Mouse (Mus musculus): ENCODE results near the gene Gsdma.
"Not testable (repeated sequence)": the region's sequence is repeated elsewhere in the genome, so short reads cannot be mapped to it uniquely, and the experiment has no call there.

The Gsdma gene

DNA sequence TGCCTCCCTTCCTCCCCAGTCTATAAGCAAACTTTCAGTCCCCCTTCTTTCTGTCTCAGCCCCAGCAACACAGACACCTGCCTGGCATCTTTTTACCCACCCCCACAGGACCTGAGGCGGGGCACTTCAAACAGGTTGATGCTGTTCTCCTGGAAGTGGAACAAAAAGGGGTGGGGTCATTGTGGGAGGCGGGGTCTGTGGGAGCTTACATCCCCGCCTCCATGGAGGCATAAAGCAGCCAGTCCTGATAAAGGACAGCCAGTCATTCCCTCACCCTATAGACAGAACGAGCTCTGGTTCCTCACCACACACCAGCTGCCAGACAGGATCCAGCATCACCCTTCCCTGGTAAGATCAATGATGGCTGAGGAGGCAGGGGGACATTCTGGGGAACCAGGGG, at the start of gene Gsdma:
Gsdma (plus strand) TSS at position 261 of the 400 bp plus-strand sequence.
- DNase-seq (ENCODE audit: low read depth, low spot score), result peak; percentile 67

DNA sequence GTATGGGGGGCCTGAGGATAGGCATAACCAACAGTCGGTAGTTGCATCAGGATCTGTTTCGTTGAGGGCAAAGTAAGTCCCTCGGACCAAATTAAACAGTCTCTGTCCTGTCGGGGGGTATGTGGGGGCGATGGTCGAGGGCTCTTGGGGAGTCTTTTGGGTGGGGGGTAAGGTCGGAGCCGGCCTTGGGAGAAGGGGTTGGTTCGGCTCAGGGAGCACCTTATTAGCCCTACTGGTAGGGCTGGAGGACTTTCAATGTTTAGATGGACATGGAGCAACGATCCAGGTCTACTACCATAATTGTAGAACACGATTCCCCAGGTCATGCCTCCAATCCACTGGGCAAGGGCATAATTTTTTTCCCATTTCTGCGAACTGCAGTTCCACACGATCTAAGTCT, 43.4 kb upstream of the Gsdma start:
- no peak for DNase-seq (ENCODE audit: low read depth, low spot score)

DNA sequence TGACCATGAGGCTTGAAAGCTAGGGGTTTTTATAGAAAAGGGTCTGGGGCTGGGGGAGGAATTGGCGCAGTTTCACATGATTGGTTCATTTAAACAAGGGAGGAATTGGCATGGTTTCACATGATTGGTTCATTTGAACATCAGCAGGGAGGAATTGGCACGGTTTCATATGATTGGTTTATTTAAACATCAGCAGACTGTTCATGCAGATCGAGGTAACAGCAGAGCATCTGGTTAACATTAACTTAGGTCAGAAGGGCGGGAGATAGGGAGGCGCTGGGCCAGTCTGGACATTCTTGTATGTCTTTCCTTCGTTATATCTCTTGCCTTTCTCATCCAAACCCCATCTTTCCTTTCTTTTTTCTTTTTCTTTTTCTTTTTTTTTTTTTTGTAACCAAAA, 40.2 kb upstream of the Gsdma start:
- DNase-seq (ENCODE audit: low read depth, low spot score), result not testable (repeated sequence)

DNA sequence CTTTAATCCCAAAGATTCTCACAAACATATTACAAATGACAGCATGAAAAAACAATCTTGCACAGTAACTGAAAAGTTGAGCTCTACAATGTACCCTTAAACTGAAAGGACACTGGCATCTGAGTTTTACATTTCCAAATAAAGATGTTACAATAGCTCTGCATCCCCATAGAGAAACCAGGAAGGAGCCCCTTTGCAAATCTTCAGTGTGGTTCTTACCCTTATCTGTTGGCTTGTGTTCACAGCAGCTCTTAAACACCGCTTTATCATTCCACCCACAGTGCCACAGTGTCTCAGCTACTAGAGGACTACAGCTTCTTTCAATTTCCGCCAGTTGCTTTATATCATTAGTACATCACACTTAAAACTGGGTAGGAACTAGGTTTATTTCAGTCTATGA, 39.8 kb upstream of the Gsdma start:
- not testable (repeated sequence) for DNase-seq (ENCODE audit: low read depth, low spot score)

DNA sequence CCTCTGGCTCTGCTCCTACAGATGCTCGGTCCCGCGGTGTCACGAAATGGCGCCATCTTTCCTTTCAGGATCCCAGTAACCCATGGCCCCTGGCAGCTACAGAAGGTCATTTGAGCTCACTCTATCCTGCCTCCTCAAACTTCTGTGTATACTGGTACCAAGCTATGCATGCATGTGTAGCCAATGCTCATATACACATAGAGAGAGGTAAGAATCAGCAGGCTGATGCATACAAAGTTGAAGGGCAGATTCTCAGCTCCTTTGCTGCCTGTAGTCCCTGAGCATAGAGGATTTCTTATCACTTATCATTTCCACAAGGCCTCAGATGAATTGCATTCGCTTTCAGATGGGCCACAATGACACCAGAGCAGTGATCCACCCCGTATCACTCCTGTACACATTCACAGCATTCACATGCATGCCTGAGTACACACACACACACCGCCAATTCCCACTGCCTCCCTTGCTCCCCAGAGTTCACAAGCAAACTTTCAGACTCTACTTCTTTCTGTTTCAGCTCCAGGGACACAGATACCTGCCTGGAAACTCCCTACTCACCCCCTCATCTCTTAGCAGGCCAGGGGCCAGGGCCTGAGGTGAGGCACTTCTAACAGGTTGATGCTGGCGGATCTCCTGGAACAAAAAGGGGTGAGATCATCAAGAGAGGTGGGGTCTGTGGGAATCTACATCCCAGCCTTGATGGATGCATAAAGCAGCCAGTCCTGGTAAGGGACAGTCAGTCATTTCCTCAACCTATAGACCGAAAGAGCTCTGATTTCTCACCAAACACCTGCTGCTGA, 38.3 kb upstream of the Gsdma start, which contains the start of the genes Gm12355 and Gsdma3:
Gm12355 (minus strand) TSS at position 51 of the 800 bp plus-strand sequence.
Gsdma3 (plus strand) TSS at position 750 of the 800 bp plus-strand sequence.
- DNase-seq (ENCODE audit: low read depth, low spot score), result no peak

DNA sequence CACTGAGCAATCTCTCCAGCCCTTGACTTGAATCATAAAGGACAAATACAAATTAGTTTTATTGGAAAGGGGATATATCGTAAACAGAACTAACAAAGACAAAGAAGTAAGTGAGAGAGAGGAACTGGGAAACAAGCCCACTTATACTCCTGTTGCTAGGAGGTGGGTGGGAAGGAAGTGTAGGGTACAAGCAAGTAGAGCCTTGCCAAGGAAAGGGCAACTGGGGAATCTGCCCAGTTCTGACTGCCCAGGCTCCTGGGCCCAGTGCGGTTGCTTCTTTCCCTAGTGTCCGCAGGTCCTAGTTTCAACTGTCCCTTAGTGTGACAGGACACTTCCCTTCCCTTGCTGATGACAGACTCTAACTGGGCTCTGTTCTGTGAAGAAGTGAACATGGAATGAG, 35.4 kb upstream of the Gsdma start:
- DNase-seq (ENCODE audit: low read depth, low spot score), result no peak

DNA sequence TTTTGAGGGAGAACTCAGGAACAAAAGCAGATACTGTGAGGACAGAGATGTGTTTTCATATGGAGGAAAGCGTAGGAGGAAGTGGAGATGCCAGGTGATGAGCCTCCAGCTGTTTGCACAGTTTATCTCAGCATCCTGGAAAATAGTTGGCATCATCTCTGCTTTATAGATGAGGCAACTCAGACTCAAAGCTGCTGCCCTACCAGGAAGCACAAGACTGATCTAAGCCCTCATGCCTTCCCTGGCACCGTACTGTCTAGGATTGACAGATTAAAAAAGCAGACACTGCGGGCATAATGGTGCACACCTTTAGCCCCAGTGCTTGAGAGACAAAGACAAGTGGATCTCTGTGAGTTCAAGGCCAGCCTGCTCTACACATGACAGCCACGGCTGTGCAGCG, 33.5 kb upstream of the Gsdma start:
- DNase-seq (ENCODE audit: low read depth, low spot score), result no peak

DNA sequence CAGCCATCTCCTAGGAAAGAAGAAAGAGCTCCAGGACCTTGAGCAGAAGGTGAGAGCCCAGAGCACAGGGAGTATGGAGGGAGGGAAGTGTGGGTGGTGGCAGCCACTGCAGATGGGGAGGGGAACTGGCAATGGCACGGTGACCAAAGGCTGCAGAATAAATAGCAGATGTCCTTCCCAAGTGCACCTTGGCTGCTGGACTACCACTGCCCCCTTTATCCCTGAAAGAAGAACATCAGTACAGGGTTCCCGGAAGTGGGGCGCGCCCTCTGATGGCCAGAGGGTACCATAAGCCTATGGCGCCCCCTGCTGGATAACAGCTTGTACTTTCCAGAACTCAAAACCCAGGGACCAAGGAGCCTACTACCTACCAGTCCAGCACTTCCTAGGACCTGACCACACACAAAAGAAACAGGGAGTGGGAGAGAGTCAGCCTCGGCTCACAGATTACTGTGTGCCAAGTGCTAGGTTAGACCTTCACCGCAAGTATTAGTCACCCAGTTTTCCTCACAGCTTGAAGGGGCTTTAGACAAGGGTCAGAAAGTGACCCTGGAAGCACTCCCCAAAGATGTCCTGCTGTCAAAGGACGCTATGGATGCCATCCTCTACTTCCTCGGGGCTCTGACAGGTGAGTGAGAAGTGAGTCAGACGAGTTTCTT, 28.7 kb upstream of the Gsdma start:
- DNase-seq (ENCODE audit: low read depth, low spot score), result peak; percentile 41

DNA sequence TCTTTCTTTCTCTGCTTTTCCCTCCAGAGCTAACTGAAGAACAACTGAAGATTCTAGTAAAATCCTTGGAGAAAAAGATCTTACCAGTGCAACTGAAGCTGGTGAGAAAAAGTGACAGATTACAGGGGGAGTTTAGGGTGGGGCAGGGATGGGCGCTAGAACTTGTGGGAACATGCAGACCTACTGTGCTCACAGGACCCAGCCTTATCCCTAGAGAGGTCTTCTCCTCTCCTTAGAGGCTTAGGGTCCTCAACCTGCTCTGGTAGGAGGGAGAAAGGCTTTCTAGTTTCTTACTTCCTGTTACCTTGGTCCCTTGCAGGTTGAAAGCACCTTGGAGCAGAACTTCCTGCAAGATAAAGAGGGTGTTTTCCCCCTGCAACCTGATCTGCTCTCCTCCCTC, 26.6 kb upstream of the Gsdma start:
- no peak for DNase-seq (ENCODE audit: low read depth, low spot score)

DNA sequence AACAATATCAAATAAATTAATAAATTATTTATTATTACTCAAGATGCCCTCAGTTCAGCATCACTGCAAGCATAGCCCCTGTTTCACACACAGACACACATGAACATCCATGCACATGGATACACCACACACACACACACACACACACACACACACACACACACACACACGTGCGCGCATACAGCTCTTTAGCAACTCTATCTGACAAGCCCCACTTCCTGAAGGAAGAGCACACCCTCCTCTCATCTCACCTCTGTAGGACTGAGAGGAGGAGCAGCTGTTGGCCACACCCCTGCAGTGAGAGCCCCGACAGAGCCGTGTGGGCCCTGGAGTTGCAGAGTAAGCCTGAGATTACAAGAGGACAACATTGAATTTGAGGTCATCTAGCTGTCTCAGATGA, 24.1 kb upstream of the Gsdma start:
- peak; percentile 16 for DNase-seq (ENCODE audit: low read depth, low spot score)

DNA sequence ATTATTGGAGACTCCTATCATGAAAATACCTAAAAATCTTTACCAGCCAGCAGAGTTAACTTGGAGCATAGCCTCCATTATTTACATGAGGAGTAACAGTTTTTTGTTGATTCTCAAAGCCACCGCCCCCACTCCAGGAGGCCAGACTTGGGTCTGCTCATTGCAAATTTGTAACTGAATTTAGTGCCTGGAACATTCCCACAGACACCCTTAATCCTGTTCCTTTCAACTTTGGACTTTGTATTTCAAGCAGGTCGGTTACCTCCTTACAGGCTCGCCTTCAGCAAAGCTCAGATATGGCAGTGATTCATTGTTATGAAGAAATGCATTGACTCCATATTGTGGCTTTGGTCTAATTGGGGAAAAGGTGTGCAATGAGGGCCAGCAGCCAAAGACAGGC, 19.4 kb upstream of the Gsdma start:
- DNase-seq (ENCODE audit: low read depth, low spot score), result no peak

DNA sequence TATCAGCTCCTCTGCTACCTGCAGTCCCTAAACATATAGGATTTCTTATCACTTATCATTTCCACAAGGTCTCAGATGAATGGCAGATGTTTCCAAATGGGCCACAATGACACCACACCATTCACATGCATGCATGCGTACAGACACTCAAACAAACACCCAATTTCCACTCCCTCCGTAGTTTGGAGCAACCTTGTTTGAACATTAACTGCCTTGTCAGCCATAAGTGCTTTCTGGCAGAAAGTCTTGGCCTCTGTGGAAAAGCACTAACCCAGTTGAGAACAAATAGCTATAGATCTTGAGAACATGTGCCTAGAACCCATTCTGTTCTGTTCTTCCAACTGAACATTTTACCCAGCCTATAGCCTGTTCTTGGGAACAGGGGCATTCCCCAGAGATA, 18.2 kb upstream of the Gsdma start:
- no peak for DNase-seq (ENCODE audit: low read depth, low spot score)

DNA sequence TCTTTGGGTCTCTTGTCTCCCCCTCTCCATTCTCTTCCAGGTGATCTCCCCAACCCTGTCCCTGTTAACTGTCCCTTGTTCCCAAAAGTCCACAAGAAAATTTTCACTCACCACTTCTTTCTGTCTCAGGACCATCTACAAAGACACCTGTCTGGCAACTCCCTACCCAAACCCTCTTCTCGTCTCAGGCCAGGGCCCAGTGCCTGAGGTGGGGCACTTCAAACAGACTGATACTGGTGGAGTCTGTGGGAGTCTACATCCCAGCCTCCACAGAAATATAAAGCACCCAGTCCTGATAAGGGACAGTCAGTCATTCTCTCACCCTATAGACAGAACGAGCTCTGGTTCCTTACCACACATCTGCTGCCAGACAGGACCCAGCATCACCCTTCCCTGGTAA, 17.7 kb upstream of the Gsdma start, which contains the start of gene Gsdma2:
Gsdma2 (plus strand) TSS at position 301 of the 400 bp plus-strand sequence.
- no peak for DNase-seq (ENCODE audit: low read depth, low spot score)

DNA sequence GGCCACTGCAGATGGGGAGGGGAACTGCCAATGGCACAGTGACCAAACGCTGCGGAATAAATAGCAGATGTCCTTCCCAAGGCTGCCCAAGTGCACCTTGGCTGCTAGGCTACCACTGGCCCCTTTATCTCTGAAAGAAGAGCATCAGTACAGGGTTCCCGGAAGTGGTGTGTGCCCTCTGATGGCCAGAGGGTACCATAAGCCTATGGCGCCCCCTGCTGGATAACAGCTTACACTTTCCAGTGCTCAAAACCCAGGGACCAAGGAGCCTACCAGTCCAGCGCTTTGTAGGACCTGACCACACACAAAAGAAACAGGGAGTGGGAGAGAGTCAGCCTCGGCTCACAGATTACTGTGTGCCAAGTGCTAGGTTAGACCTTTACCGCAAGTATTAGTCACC, 9.1 kb upstream of the Gsdma start:
- peak; percentile 74 for DNase-seq (ENCODE audit: low read depth, low spot score)

DNA sequence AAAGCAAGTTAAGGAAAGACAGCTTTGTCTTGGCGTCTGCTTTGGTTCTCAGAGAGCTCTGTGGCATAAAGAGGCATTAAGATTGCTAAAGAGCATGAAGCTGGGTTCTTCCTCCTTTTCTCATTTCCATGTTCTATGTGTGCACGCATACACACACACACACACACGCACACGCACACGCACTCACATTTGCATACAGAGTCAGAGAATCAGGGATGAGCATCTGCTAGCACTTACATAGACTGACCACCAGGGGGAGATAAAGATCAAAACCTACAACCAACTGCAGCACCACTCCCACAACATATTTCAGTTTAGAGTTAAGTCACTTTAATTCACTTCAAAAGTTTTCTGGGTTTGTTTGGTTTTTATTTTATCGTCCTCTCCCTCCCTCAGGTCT, 3.6 kb upstream of the Gsdma start:
- peak; percentile 68 for DNase-seq (ENCODE audit: low read depth, low spot score)

DNA sequence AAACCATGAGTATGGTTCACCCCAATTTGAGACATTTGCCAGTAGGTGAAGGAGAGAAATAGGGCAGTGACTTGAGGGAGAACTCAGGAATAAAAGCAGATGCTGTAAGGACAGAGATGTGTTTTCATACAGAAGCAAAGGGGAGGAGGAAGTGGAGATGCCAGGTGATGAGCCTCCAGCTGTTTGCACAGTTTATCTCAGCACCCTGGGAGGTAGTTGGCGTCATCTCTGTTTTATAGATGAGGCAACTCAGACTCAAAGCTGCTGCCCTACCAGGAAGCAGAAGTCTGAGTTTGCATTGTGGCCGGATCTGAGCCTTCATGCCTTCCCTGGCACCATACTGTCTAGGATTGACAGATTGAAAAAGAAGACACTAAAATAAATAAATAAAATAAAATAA, 4.8 kb downstream of the Gsdma start:
- DNase-seq (ENCODE audit: low read depth, low spot score), result no peak

DNA sequence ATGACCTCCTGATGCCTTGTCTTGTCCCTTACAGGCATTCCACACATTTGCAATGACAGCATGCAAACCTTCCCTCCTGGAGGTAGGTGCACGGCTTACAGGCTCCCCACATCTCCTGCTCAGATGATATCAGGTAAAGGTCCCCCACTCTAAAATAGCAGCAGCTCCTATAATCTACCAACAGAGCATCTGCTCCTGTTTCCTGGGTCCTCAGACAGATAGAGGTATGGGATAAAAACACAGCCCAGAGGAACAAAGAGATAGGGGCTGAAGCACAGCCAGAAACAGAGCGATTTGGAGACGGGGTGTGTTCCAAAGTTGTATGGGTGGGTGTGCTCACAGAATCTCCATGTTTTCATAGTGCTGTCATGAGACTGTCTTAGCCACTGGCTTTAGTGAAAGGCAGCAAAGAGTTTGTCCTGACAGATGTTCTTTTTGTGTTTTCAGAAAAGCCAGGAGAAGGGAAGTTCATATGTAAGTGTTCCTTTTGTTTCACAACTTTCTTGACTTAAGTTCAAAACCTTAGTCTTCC, 7.2 kb downstream of the Gsdma start:
- DNase-seq (ENCODE audit: low read depth, low spot score), result no peak

DNA sequence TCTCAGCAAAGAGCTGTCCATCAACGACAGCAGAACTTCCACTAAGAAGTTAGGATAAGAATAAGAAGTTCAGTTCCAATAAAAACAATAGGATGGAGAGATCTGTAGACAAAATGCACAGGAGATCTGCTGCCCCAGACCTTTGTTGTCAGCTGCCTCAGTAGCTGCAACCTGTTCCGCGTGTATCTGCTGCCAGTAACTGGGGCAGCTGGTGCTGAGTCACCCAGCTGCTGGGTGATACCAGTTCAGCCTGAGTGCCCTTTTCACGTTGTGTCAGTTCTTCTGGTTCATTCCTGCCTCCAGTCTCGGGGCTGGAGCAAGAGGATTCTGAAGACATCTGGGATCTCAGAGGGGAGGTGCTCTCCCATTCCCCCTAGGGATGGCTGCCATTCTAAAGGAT, 7.7 kb downstream of the Gsdma start:
- no peak for DNase-seq (ENCODE audit: low read depth, low spot score)

DNA sequence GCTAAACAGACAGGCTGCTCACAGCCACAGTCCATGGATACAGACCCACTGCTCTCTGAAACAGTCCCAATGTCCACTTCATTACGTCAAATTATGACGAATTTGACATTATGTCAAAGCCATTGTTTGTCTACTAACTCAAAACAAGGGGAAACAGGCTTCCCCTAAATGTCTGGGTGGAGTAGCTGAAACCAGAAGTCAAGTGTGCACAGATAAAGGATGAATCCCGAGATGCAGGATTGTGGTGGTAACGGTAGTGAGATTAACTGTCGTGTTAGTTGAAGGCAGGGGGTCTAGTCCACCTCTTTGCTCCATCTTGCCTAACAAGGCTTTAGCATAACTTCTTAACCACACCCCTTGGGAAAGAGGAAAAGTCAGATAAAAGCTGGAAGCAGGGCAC, 8.3 kb downstream of the Gsdma start:
- DNase-seq (ENCODE audit: low read depth, low spot score), result no peak

DNA sequence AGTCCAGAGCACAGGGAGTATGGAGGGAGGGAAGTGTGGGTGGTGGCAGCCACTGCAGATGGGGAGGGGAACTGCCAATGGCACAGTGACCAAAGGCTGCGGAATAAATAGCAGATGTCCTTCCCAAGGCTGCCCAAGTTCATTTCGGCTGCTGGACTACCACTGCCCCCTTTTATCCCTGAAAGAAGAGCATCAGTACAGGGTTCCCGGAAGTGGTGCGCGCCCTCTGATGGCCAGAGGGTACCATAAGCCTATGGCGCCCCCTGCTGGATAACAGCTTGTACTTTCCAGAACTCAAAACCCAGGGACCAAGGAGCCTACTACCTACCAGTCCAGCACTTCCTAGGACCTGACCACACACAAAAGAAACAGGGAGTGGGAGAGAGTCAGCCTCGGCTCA, 9.0 kb downstream of the Gsdma start:
- DNase-seq (ENCODE audit: low read depth, low spot score), result peak; percentile 70

DNA sequence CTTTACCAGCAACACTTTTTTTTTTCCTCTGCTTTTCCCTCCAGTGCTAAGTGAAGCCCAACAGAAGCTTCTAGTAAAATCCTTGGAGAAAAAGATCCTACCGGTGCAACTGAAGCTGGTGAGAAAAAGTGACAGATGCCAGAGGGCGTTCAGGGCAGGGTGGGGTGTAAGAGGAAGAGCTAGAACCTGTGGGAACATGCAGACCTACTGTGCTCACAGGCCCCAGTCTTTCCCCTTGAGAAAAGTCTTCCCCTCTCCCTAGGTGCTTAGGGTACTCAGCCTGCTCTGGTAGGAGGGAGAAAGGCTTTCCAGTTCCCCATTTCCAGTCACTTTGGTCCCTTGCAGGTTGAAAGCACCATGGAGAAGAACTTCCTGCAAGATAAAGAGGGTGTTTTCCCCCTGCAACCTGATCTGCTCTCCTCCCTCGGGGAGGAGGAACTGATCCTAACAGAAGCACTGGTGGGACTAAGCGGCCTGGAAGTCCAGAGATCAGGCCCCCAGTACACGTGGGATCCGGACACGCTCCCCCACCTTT, 11.7 kb downstream of the Gsdma start:
- DNase-seq (ENCODE audit: low read depth, low spot score), result no peak

DNA sequence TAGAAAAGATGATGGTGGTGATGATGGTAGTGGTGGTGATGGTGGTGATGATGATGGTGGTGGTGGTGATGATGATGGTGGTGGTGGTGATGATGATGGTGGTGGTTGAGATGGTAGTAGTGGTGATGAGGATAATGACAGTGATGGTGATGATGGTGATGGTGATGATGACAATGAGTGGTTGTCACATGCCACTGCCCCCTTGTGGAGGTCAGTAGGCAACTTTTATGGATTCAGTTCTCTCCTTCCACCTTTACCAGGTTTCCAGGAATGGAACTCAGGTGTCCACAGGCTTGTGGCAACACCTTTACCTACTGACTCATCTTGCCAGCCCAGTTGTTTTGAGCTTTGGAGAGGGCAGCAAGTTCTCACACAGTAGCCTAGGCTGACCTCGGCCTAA, 15.9 kb downstream of the Gsdma start:
- peak; percentile 11 for DNase-seq (ENCODE audit: low read depth, low spot score)

DNA sequence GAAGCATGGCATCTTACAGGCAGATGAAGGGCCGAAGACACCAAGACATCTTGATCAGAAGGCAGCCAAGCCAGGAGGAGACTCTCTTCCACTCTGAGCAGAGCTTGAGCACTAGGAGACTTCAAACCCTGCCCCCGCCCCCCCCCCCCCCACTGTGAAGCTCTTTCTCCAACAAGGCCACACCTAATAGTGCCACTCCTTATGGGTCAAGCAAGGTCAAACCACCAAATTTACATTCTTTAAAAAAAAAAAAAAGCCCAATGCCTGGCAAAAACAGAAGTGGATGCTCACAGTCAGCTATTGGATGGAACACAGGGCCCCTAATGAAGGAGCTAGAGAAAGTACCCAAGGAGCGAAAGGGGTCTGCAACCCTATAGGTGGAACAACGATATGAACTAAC, 16.4 kb downstream of the Gsdma start:
- peak; percentile 93 for DNase-seq (ENCODE audit: low read depth, low spot score)
